Mouse (Mus musculus): ENCODE measurements around the gene Serpinb7. TPM values are rescaled to one million over a fixed set of nuclear protein-coding genes. Genes with fewer than 3 reads are reported as not detected.

The Serpinb7 gene
- total and polyA plus RNA-seq, 2 experiments from 2014 or later, result not detected

DNA sequence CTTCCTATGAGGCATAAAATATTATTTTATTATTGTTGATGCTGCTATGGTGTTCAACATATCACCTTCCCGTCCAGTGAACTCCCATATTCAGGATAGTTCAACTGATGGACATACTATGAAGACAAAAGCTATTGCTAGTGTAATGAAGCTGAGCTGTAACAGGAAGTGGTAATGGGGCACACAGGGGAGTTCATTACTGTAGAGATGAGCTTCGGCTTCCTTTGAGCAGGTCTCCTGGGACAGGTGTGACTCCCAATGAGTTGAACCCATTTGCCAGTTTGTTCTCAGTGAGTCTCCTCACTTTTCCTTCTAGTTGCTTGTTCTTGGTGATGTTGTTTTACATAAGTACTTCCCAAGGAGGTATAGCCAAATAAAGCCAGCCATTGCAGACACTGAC is 36.1 kb downstream of the Serpinb7 start:
- Histone ChIP-seq H3K27ac (ENCODE audit: low read depth, low read length) (no peak overlapping the region), H3K9me3 (ENCODE audit: low read length) (no peaks in the 10 kb centered on the region), H3K9ac (replicated peaks; ENCODE audit: low read length, poor library complexity, severe bottlenecking) (no peak overlapping the region), H3K4me1 (ENCODE audit: insufficient read depth, low read length) (no peaks in the 10 kb centered on the region), H3K27me3 (ENCODE audit: insufficient read depth, low read length) (no peaks in the 10 kb centered on the region), H3K4me3 (ENCODE audit: low read depth, low read length) (no peak overlapping the region), H3K36me3 (ENCODE audit: insufficient read depth, low read length) (no peaks in the 10 kb centered on the region), H3K4me2 (ENCODE audit: low read depth, low read length, poor library complexity, severe bottlenecking) (no peak overlapping the region)
- no peak for ATAC-seq (ENCODE audit: low FRiP score)
- no peak for TF ChIP-seq CTCF (IDR thresholded peaks at IDR 0.05)
- WGBS, result 87% methylated on average over 2 of the region's 2 CpGs
- no peak for DNase-seq (ENCODE audit: low spot score)

GRCm38 (mm10) chr1:107439462-107439861 is 40.0 kb downstream of the Serpinb7 start:
- Histone ChIP-seq H3K4me3 (ENCODE audit: low read depth, low read length) (no peak overlapping the region), H3K4me2 (ENCODE audit: low read depth, low read length, poor library complexity, severe bottlenecking) (no peak overlapping the region), H3K9ac (replicated peaks; ENCODE audit: low read length, poor library complexity, severe bottlenecking) (no peak overlapping the region), H3K27ac (ENCODE audit: low read depth, low read length) (no peak overlapping the region), H3K9me3 (ENCODE audit: low read length) (no peaks in the 10 kb centered on the region), H3K36me3 (ENCODE audit: insufficient read depth, low read length) (no peaks in the 10 kb centered on the region), H3K4me1 (ENCODE audit: insufficient read depth, low read length) (no peaks in the 10 kb centered on the region), H3K27me3 (ENCODE audit: insufficient read depth, low read length) (no peaks in the 10 kb centered on the region)
- DNase-seq (ENCODE audit: low spot score), result no peak
- no peak for TF ChIP-seq CTCF (IDR thresholded peaks at IDR 0.05)
- 90% methylated on average over 3 of the region's 3 CpGs for WGBS
- ATAC-seq (ENCODE audit: low FRiP score), result no peak

DNA sequence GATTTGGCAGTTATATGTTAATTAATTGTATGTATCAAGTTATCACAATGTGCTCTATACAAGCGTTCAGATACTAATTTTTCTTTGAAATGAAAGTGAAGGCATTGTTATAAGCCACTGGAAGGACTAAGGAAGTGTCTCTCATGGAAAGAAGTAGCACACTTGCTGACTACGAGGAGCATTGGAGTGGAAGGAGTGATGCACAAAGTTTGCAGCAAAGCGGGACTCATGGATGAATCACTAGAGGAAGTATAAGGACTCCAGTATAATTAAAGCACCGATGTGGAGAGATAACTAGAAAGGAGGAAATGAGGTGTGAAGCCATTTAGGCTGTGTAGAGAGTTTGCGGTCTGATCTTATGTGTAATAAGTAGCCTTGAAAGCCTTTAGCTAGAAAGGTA is 45.9 kb downstream of the Serpinb7 start:
- Histone ChIP-seq H3K4me1 (ENCODE audit: insufficient read depth, low read length) (no peaks in the 10 kb centered on the region), H3K27me3 (ENCODE audit: insufficient read depth, low read length) (no peaks in the 10 kb centered on the region), H3K27ac (ENCODE audit: low read depth, low read length) (no peak overlapping the region), H3K4me3 (ENCODE audit: low read depth, low read length) (no peak overlapping the region), H3K4me2 (ENCODE audit: low read depth, low read length, poor library complexity, severe bottlenecking) (no peak overlapping the region), H3K9me3 (ENCODE audit: low read length) (no peaks in the 10 kb centered on the region), H3K36me3 (ENCODE audit: insufficient read depth, low read length) (no peaks in the 10 kb centered on the region), H3K9ac (replicated peaks; ENCODE audit: low read length, poor library complexity, severe bottlenecking) (no peak overlapping the region)
- DNase-seq (ENCODE audit: low spot score), result peak; percentile 26
- TF ChIP-seq CTCF (IDR thresholded peaks at IDR 0.05), result no peak
- WGBS, result 78% methylated on average over 5 of the region's 5 CpGs
- no peak for ATAC-seq (ENCODE audit: low FRiP score)

DNA sequence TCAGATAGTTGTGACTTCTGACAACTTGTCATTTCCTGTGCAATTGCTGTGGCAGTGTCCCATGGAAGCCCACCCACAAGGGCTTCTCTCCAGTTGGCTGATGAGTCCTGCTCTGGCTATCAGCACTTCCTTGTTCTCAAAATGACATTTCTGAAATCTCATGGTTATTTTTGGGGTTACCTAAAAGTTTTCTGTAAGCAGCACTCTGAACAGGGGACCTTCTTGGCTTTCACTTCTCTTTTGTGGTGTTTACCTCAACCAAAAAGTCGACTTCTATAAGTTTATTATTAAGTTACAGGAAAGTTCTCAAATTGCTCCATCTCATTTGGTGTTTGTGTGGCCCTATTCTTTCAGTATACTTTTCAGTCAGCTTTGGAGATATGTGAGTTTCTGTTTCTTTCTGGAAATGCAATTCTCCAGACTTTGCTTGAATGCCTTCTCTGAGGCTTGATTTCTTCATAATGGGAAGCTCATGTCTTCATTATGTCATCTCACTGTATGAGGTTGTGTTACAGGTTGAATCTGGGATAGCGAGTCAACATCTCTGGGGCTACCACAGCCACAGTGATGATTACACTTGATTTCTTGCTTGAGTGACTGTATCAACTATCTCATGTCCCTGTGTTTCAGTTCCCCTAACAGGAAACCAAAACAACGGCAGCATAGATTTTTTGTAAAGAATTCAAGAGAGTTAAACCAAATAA is 47.9 kb downstream of the Serpinb7 start:
- DNase-seq (ENCODE audit: low spot score) (no peak), ATAC-seq (ENCODE audit: low FRiP score) (no peak)
- H3K9me3 ChIP-seq (ENCODE audit: low read length), result no peaks in the 10 kb centered on the region
- no peaks in the 10 kb centered on the region for H3K4me1 ChIP-seq (ENCODE audit: insufficient read depth, low read length)
- no peak overlapping the region for H3K9ac ChIP-seq (replicated peaks; ENCODE audit: low read length, poor library complexity, severe bottlenecking)
- no peaks in the 10 kb centered on the region for H3K27me3 ChIP-seq (ENCODE audit: insufficient read depth, low read length)
- H3K36me3 ChIP-seq (ENCODE audit: insufficient read depth, low read length), result no peaks in the 10 kb centered on the region
- 75% methylated on average over 3 of the region's 3 CpGs for WGBS
- no peak overlapping the region for H3K4me3 ChIP-seq (ENCODE audit: low read depth, low read length)
- TF ChIP-seq CTCF (IDR thresholded peaks at IDR 0.05), result no peak
- H3K27ac ChIP-seq (ENCODE audit: low read depth, low read length), result no peak overlapping the region
- no peak overlapping the region for H3K4me2 ChIP-seq (ENCODE audit: low read depth, low read length, poor library complexity, severe bottlenecking)

- Histone ChIP-seq H3K27ac (ENCODE audit: low read depth, low read length) (no peak overlapping the region), H3K9me3 (ENCODE audit: low read length) (no peaks in the 10 kb centered on the region), H3K36me3 (ENCODE audit: insufficient read depth, low read length) (no peaks in the 10 kb centered on the region), H3K9ac (replicated peaks; ENCODE audit: low read length, poor library complexity, severe bottlenecking) (no peak overlapping the region), H3K4me1 (ENCODE audit: insufficient read depth, low read length) (no peaks in the 10 kb centered on the region), H3K4me3 (ENCODE audit: low read depth, low read length) (no peak overlapping the region), H3K27me3 (ENCODE audit: insufficient read depth, low read length) (no peaks in the 10 kb centered on the region), H3K4me2 (ENCODE audit: low read depth, low read length, poor library complexity, severe bottlenecking) (no peak overlapping the region)
- no peak for ATAC-seq (ENCODE audit: low FRiP score)
- peak; percentile 22; the same call in 1 of the 2 replicates for TF ChIP-seq CTCF (IDR thresholded peaks at IDR 0.05)
- DNase-seq (ENCODE audit: low spot score), result no peak
Observed at GRCm38 (mm10) chr1:107479909-107480308, 80.5 kb downstream of the Serpinb7 start.

- no peak overlapping the region for H3K27ac ChIP-seq (ENCODE audit: low read depth, low read length)
- TF ChIP-seq CTCF (IDR thresholded peaks at IDR 0.05), result peak; percentile 98
- DNase-seq (ENCODE audit: low spot score) (peak; percentile 86), ATAC-seq (ENCODE audit: low FRiP score) (peak; percentile 76)
- H3K4me2 ChIP-seq (ENCODE audit: low read depth, low read length, poor library complexity, severe bottlenecking), result peak overlapping the region; percentile 36
- H3K4me3 ChIP-seq (ENCODE audit: low read depth, low read length), result no peak overlapping the region
- no peaks in the 10 kb centered on the region for H3K36me3 ChIP-seq (ENCODE audit: insufficient read depth, low read length)
- no peak overlapping the region for H3K9ac ChIP-seq (replicated peaks; ENCODE audit: low read length, poor library complexity, severe bottlenecking)
- WGBS, result 21% methylated on average over 11 of the region's 11 CpGs
- H3K9me3 ChIP-seq (ENCODE audit: low read length), result no peaks in the 10 kb centered on the region
- no peaks in the 10 kb centered on the region for H3K4me1 ChIP-seq (ENCODE audit: insufficient read depth, low read length)
- H3K27me3 ChIP-seq (ENCODE audit: insufficient read depth, low read length), result no peaks in the 10 kb centered on the region
Observed at GRCm38 (mm10) chr1:107481452-107481851, 82.0 kb downstream of the Serpinb7 start.

All from midbrain, postnatal 0 days (tissue).